Mouse (Mus musculus) MEL (cell line): ENCODE data around the gene Gprin3. TPM values are rescaled to one million over a fixed set of nuclear protein-coding genes. Genes with fewer than 3 reads are reported as not detected.

Experiments
- DNase-seq: peaks from one replicate; pipeline ENCODE4 v3.0.0; 2011; ENCODE audit warnings: low read depth, low spot score
- H3K27ac ChIP-seq: 2 replicates; pipeline ENCODE4 v1.5.1; 2012; ENCODE audit warnings: low read depth, mild to moderate bottlenecking, control low read depth, low read length, moderate library complexity; ENCODE audit not compliant: control insufficient read depth
- H3K27me3 ChIP-seq, 2 experiments: fragments of 150-350 bp in 1 of 2; sonication (generic) in 1 of 2; 2 replicates each; pipeline ENCODE4 v1.6.1; 2012; ENCODE audit warnings: low read length in 2 of 2, mild to moderate bottlenecking in 2 of 2, improper control_type of control experiment in 1 of 2, moderate library complexity in 1 of 2; ENCODE audit not compliant: insufficient read depth in 2 of 2, control insufficient read depth in 1 of 2
- H3K36me3 ChIP-seq, 2 experiments: 2 replicates each; pipeline ENCODE4 v1.6.1; 2012 to 2014; ENCODE audit warnings: low read length in 2 of 2, improper control_type of control experiment in 1 of 2, inconsistent platforms in 1 of 2, mild to moderate bottlenecking in 1 of 2; ENCODE audit not compliant: insufficient read depth in 2 of 2, control insufficient read depth in 1 of 2
- H3K4me1 ChIP-seq, 2 experiments: fragments of 150-350 bp in 1 of 2; sonication (generic) in 1 of 2; 2 replicates each; pipeline ENCODE4 v1.6.1; 2012; ENCODE audit warnings: low read length in 2 of 2, improper control_type of control experiment in 1 of 2, mild to moderate bottlenecking in 1 of 2; ENCODE audit not compliant: insufficient read depth in 2 of 2, control insufficient read depth in 1 of 2
- H3K4me3 ChIP-seq, 2 experiments: fragments of 150-350 bp in 1 of 2; sonication (generic) in 1 of 2; 2 replicates each; pipeline ENCODE4 v1.5.1; 2012; ENCODE audit warnings: low read depth in 2 of 2, low read length in 2 of 2, mild to moderate bottlenecking in 2 of 2, moderate library complexity in 2 of 2, control low read depth in 1 of 2, improper control_type of control experiment in 1 of 2; ENCODE audit not compliant: control insufficient read depth in 1 of 2, insufficient read depth in 1 of 2
- H3K79me2 ChIP-seq: 2 replicates; pipeline ENCODE4 v1.6.1; 2012; ENCODE audit warnings: mild to moderate bottlenecking, low read length, moderate library complexity; ENCODE audit not compliant: control insufficient read depth, poor library complexity, insufficient read depth
- H3K9ac ChIP-seq: 2 replicates; pipeline ENCODE4 v1.6.1; 2012; ENCODE audit warnings: low read depth, mild to moderate bottlenecking, control low read depth, low read length, moderate library complexity; ENCODE audit not compliant: control insufficient read depth, poor library complexity, severe bottlenecking
- H3K9me3 ChIP-seq: fragments of 150-350 bp; sonication (generic); replicated peaks from 2 replicates; pipeline ENCODE4 v1.6.1; 2012; ENCODE audit warnings: mild to moderate bottlenecking, low read length, improper control_type of control experiment, moderate library complexity; ENCODE audit not compliant: insufficient read depth
- CHD1 ChIP-seq: IDR thresholded peaks from 2 replicates; pipeline ENCODE4 v1.6.1; 2012; ENCODE audit warnings: low read depth, mild to moderate bottlenecking, inconsistent platforms, low read length, improper control_type of control experiment
- E2F4 ChIP-seq: IDR thresholded peaks from 2 replicates; pipeline ENCODE4 v1.6.1; 2011; ENCODE audit warnings: low read depth, low read length, improper control_type of control experiment, borderline replicate concordance
- EP300 ChIP-seq, 2 experiments: IDR thresholded peaks; 2 replicates each; pipeline ENCODE4 v1.6.1; 2011; ENCODE audit warnings: improper control_type of control experiment in 2 of 2, low read length in 2 of 2, low read depth in 1 of 2, mild to moderate bottlenecking in 1 of 2
- GABPA ChIP-seq: IDR thresholded peaks from 2 replicates; pipeline ENCODE4 v1.6.1; 2012; ENCODE audit warnings: low read depth, mild to moderate bottlenecking, inconsistent platforms, low read length, improper control_type of control experiment, moderate library complexity
- GATA1 ChIP-seq: IDR thresholded peaks from 2 replicates; pipeline ENCODE4 v1.6.1; 2011; ENCODE audit warnings: low read depth, low read length, improper control_type of control experiment
- JUND ChIP-seq: IDR thresholded peaks from 2 replicates; pipeline ENCODE4 v1.6.1; 2011; ENCODE audit warnings: low read depth, mild to moderate bottlenecking, improper control_type of control experiment, low read length
- KAT2A ChIP-seq: conservative IDR thresholded peaks from 2 replicates; pipeline ENCODE4 v1.6.1; 2012; ENCODE audit warnings: low read depth, low read length, improper control_type of control experiment, inconsistent platforms
- MAFK ChIP-seq: IDR thresholded peaks from 2 replicates; pipeline ENCODE4 v1.6.1; 2011; ENCODE audit warnings: low read depth, mild to moderate bottlenecking, low read length, improper control_type of control experiment, borderline replicate concordance
- MEF2A ChIP-seq: IDR thresholded peaks from 2 replicates; pipeline ENCODE4 v1.6.1; 2014; ENCODE audit warnings: low read depth, mild to moderate bottlenecking, inconsistent platforms, low read length, improper control_type of control experiment; ENCODE audit not compliant: poor library complexity, insufficient replicate concordance, severe bottlenecking; ENCODE audit errors: extremely low read depth
- MYB ChIP-seq: IDR thresholded peaks from 2 replicates; pipeline ENCODE4 v1.6.1; 2011; ENCODE audit warnings: mild to moderate bottlenecking, low read depth, low read length, improper control_type of control experiment
- MYC ChIP-seq: IDR thresholded peaks from 2 replicates; pipeline ENCODE4 v1.6.1; 2011; ENCODE audit warnings: low read depth, mild to moderate bottlenecking, low read length, improper control_type of control experiment, moderate library complexity
- NELFE ChIP-seq: IDR thresholded peaks from 2 replicates; pipeline ENCODE4 v1.6.1; 2011; ENCODE audit warnings: low read depth, low read length, improper control_type of control experiment
- POLR2AphosphoS2 ChIP-seq: IDR thresholded peaks from 2 replicates; pipeline ENCODE4 v1.6.1; 2011; ENCODE audit warnings: low read length, improper control_type of control experiment
- POLR2AphosphoS5 ChIP-seq: IDR thresholded peaks from 2 replicates; pipeline ENCODE4 v1.6.1; 2012; ENCODE audit warnings: low read depth, borderline replicate concordance, mild to moderate bottlenecking, inconsistent platforms, low read length, moderate library complexity, mixed read lengths
- SIN3A ChIP-seq: IDR thresholded peaks from 2 replicates; pipeline ENCODE4 v1.6.1; 2012; ENCODE audit warnings: low read length, improper control_type of control experiment, inconsistent platforms
- SMC3 ChIP-seq: IDR thresholded peaks from 2 replicates; pipeline ENCODE4 v1.6.1; 2011; ENCODE audit warnings: low read depth, low read length, improper control_type of control experiment
- TAL1 ChIP-seq: IDR thresholded peaks from 2 replicates; pipeline ENCODE4 v1.6.1; 2012; ENCODE audit warnings: mild to moderate bottlenecking, inconsistent platforms, low read length, moderate library complexity, mixed read lengths
- TBP ChIP-seq: IDR thresholded peaks from 2 replicates; pipeline ENCODE4 v1.8.0; 2011; ENCODE audit warnings: low read depth, low read length, improper control_type of control experiment
- USF1 ChIP-seq: IDR thresholded peaks from 2 replicates; pipeline ENCODE4 v1.6.1; 2014; ENCODE audit warnings: low read depth, mild to moderate bottlenecking, inconsistent platforms, low read length, improper control_type of control experiment, moderate library complexity
- ZC3H11A ChIP-seq: IDR thresholded peaks from 2 replicates; pipeline ENCODE4 v1.6.1; 2012; ENCODE audit warnings: low read depth, mild to moderate bottlenecking, inconsistent platforms, low read length, improper control_type of control experiment
- ZMIZ1 ChIP-seq: IDR thresholded peaks from 2 replicates; pipeline ENCODE4 v1.6.1; 2012; ENCODE audit warnings: low read depth, mild to moderate bottlenecking, inconsistent platforms, low read length, improper control_type of control experiment, moderate library complexity
- polyA plus RNA-seq, 2 experiments: library from polyadenylated mRNA; stranded (reverse) in 1 of 2; unstranded in 1 of 2; fragments of >175 nt in 1 of 2; fragments of >200 nt in 1 of 2; gene quantifications; 2 replicates each; pipeline versions ENCODE4 v1.2.1 to v1.2.4; 2012; ENCODE audit warnings: low replicate concordance in 2 of 2, low read depth in 1 of 2; ENCODE audit not compliant: insufficient read length in 2 of 2, insufficient read depth in 1 of 2, missing spikeins in 1 of 2
- total RNA-seq: library from RNA; depleted of rRNA; stranded (reverse); fragments of 300-350 nt; gene quantifications from 2 replicates; pipeline ENCODE4 v1.2.3, GENCODE M21; 2012

The Gprin3 gene
- total and polyA plus RNA-seq, 3 experiments = not detected

- Histone ChIP-seq H3K27me3 (no peaks in the 10 kb centered on the region), H3K36me3 (no peaks in the 10 kb centered on the region), H3K9ac (no peak overlapping the region), H3K4me3 (no peak overlapping the region), H3K9me3 (no peaks in the 10 kb centered on the region), H3K27ac (no peak overlapping the region), H3K79me2 (no peaks in the 10 kb centered on the region), H3K4me1 (no peaks in the 10 kb centered on the region)
- DNase-seq = no peak
- TF ChIP-seq POLR2AphosphoS2 (no peak), MYC (no peak), POLR2AphosphoS5 (no peak), GATA1 (no peak), ZC3H11A (no peak), EP300 (IDR thresholded peaks at IDR 0.05; ENCODE audit: low read depth in 1 of 2, low read length in 2 of 2) (no peak), SIN3A (no peak), KAT2A (no peak), TBP (no peak), MAFK (no peak), ZMIZ1 (no peak), JUND (no peak), MEF2A (no peak), MYB (no peak), E2F4 (no peak), USF1 (no peak), GABPA (no peak), SMC3 (no peak), NELFE (no peak), TAL1 (no peak)
Observed at GRCm38 (mm10) chr6:59451348-59451747, 25.3 kb upstream of the Gprin3 start.

DNA sequence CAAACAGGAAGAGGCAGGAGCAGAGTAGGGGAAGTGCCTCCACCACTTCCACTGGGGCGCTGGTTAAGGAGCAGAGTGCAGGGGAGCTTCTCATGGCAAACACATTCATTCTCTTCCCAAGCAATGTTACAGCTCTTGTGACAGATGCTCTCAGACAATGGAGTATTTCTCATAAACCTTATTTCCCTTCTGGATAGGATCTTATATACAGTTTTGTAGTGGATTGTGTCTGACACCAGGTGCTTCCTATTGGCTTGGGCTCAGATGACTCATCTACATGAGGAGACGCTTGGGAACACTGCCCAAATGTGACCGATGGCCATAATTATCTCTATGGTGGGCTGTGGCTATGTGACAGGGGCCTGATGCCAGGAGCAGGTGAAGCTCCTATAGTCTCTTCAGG lies 19.0 kb upstream of the Gprin3 start:
- TF ChIP-seq CHD1 = no peak
- Histone ChIP-seq H3K27me3 (no peaks in the 10 kb centered on the region), H3K36me3 (no peaks in the 10 kb centered on the region), H3K9me3 (no peaks in the 10 kb centered on the region), H3K27ac (no peak overlapping the region), H3K4me1 (no peaks in the 10 kb centered on the region), H3K9ac (no peak overlapping the region), H3K4me3 (no peak overlapping the region), H3K79me2 (no peaks in the 10 kb centered on the region)
- DNase-seq = no peak
